Mouse (Mus musculus) splenic B cell, adult 2 months (primary cell): Measurements from ENCODE around the gene Rchy1.

Experiments used
- DNase-seq: peaks from one replicate; pipeline ENCODE4 v3.0.0-alpha.2; 2011; ENCODE audit warnings: low read depth, low spot score
- H3K27me3 ChIP-seq: 2 replicates; pipeline ENCODE4 v1.6.1; 2012; ENCODE audit warnings: mild to moderate bottlenecking, low read length, moderate library complexity, mixed read lengths; ENCODE audit not compliant: control insufficient read depth, poor library complexity, insufficient read depth, severe bottlenecking
- H3K36me3 ChIP-seq: 2 replicates; pipeline ENCODE4 v1.6.1; 2012; ENCODE audit warnings: mild to moderate bottlenecking, low read length, moderate library complexity, mixed read lengths; ENCODE audit not compliant: control insufficient read depth, poor library complexity, insufficient read depth, severe bottlenecking

Rchy1 gene

GRCm38 (mm10) chr5:91962639-91963440, at the start of gene Rchy1:
Rchy1 (minus strand) TSS chr5:91963068.
- no peaks in the 10 kb centered on the region for H3K27me3 ChIP-seq
- H3K36me3 ChIP-seq, result no peaks in the 10 kb centered on the region
- peak; percentile 95 for DNase-seq

- Histone ChIP-seq H3K27me3 (no peaks in the 10 kb centered on the region), H3K36me3 (no peaks in the 10 kb centered on the region)
- DNase-seq, result no peak
These were observed 48.9 kb upstream of the Rchy1 start for GRCm38 (mm10) chr5:92011756-92012155.

- no peak for DNase-seq
- Histone ChIP-seq H3K36me3 (no peaks in the 10 kb centered on the region), H3K27me3 (no peaks in the 10 kb centered on the region)
These were observed 47.0 kb upstream of the Rchy1 start for GRCm38 (mm10) chr5:92009827-92010226.

GRCm38 (mm10) chr5:92003011-92003410, 40.1 kb upstream of the Rchy1 start:
- peak; percentile 85 for DNase-seq

GRCm38 (mm10) chr5:92000770-92001169, 37.9 kb upstream of the Rchy1 start:
- H3K36me3 ChIP-seq, result no peaks in the 10 kb centered on the region
- no peaks in the 10 kb centered on the region for H3K27me3 ChIP-seq
- peak; percentile 65 for DNase-seq

More at GRCm38 (mm10) chr5:92003011-92003410, 40.1 kb upstream of the Rchy1 start:
- Histone ChIP-seq H3K36me3 (no peaks in the 10 kb centered on the region), H3K27me3 (no peaks in the 10 kb centered on the region)

GRCm38 (mm10) chr5:91994546-91994945, 31.7 kb upstream of the Rchy1 start:
- no peak for DNase-seq
- Histone ChIP-seq H3K27me3 (no peaks in the 10 kb centered on the region), H3K36me3 (no peaks in the 10 kb centered on the region)

- DNase-seq, result peak; percentile 55
- H3K27me3 ChIP-seq, result no peaks in the 10 kb centered on the region
- no peaks in the 10 kb centered on the region for H3K36me3 ChIP-seq
These were observed 30.2 kb upstream of the Rchy1 start for GRCm38 (mm10) chr5:91993061-91993460.

GRCm38 (mm10) chr5:91991191-91991937, 28.5 kb upstream of the Rchy1 start:
- peak; percentile 56 for DNase-seq
- no peaks in the 10 kb centered on the region for H3K27me3 ChIP-seq

GRCm38 (mm10) chr5:91989261-91989660, 26.4 kb upstream of the Rchy1 start:
- Histone ChIP-seq H3K27me3 (no peaks in the 10 kb centered on the region), H3K36me3 (no peaks in the 10 kb centered on the region)
- DNase-seq, result no peak

More at GRCm38 (mm10) chr5:91991191-91991937, 28.5 kb upstream of the Rchy1 start:
- H3K36me3 ChIP-seq, result no peaks in the 10 kb centered on the region

GRCm38 (mm10) chr5:91987799-91988198, 24.9 kb upstream of the Rchy1 start:
- DNase-seq, result no peak
- no peaks in the 10 kb centered on the region for H3K36me3 ChIP-seq

GRCm38 (mm10) chr5:91987236-91987635, 24.4 kb upstream of the Rchy1 start, which contains the start of gene Odaph:
Odaph (plus strand) TSS chr5:91987475.
- Histone ChIP-seq H3K27me3 (no peaks in the 10 kb centered on the region), H3K36me3 (no peaks in the 10 kb centered on the region)
- DNase-seq, result peak; percentile 39

More at GRCm38 (mm10) chr5:91987799-91988198, 24.9 kb upstream of the Rchy1 start:
- no peaks in the 10 kb centered on the region for H3K27me3 ChIP-seq

GRCm38 (mm10) chr5:91985721-91986120, 22.9 kb upstream of the Rchy1 start:
- Histone ChIP-seq H3K36me3 (no peaks in the 10 kb centered on the region), H3K27me3 (no peaks in the 10 kb centered on the region)
- peak; percentile 67 for DNase-seq

GRCm38 (mm10) chr5:91983490-91983889, 20.6 kb upstream of the Rchy1 start:
- no peak for DNase-seq
- no peaks in the 10 kb centered on the region for H3K36me3 ChIP-seq
- H3K27me3 ChIP-seq, result no peaks in the 10 kb centered on the region

GRCm38 (mm10) chr5:91981176-91981840, 18.4 kb upstream of the Rchy1 start:
- no peaks in the 10 kb centered on the region for H3K27me3 ChIP-seq
- no peaks in the 10 kb centered on the region for H3K36me3 ChIP-seq
- no peak for DNase-seq

- Histone ChIP-seq H3K27me3 (no peaks in the 10 kb centered on the region), H3K36me3 (no peaks in the 10 kb centered on the region)
- DNase-seq, result no peak
These were observed 14.5 kb upstream of the Rchy1 start for GRCm38 (mm10) chr5:91977397-91977770.
